Mouse (Mus musculus): ENCODE data around the gene Recql5.
"Not testable (repeated sequence)": the region's sequence is repeated elsewhere in the genome, so short reads cannot be mapped to it uniquely, and the experiment has no call there.

Gene Recql5

GRCm38 (mm10) chr11:115859143-115859945 lies 73.9 kb downstream of the Recql5 start:
- peak; percentile 80 to 84 for DNase-seq (ENCODE audit: low spot score in 2 of 2)

- no peak for DNase-seq (ENCODE audit: low spot score in 2 of 2)
Measured at GRCm38 (mm10) chr11:115858354-115858753, 74.9 kb downstream of the Recql5 start, which contains the start of gene Myo15b. TSS of gene Myo15b (plus strand) at chr11:115858406.

GRCm38 (mm10) chr11:115857936-115858335 lies 75.3 kb downstream of the Recql5 start:
- DNase-seq (ENCODE audit: low spot score in 2 of 2): no peak

- not testable (repeated sequence) for DNase-seq (ENCODE audit: low spot score in 2 of 2)
Measured at GRCm38 (mm10) chr11:115857146-115857545, 76.1 kb downstream of the Recql5 start.

- no peak for DNase-seq (ENCODE audit: low spot score in 2 of 2)
Measured at GRCm38 (mm10) chr11:115854674-115855073, 78.6 kb downstream of the Recql5 start.

GRCm38 (mm10) chr11:115845819-115846218 lies 87.5 kb downstream of the Recql5 start:
- no peak for DNase-seq (ENCODE audit: low spot score in 2 of 2)

GRCm38 (mm10) chr11:115844240-115844639 lies 89.0 kb downstream of the Recql5 start:
- no peak for DNase-seq (ENCODE audit: low spot score in 2 of 2)

- DNase-seq (ENCODE audit: low spot score in 2 of 2): no peak
Measured at GRCm38 (mm10) chr11:115843891-115844239, 89.4 kb downstream of the Recql5 start.

GRCm38 (mm10) chr11:115843141-115843890 lies 90.0 kb downstream of the Recql5 start:
- DNase-seq (ENCODE audit: low spot score in 2 of 2): no peak

All from right cerebral cortex, postnatal 10 days (tissue).